Mouse (Mus musculus): Measurements from ENCODE around the gene Gal3st1.

GRCm38 (mm10) chr11:3981536-3981935 is 1.9 kb upstream of the Gal3st1 start:
- TF ChIP-seq CTCF (IDR thresholded peaks at IDR 0.05; ENCODE audit: insufficient read depth, low read depth, low read length) = no peak
- no peak for TF ChIP-seq POLR2A (IDR thresholded peaks at IDR 0.05; ENCODE audit: insufficient read depth, low read depth, low read length)

Measured in olfactory bulb, adult 2 months (tissue).